Mouse (Mus musculus) bone marrow, adult 2 months (tissue): Measurements from ENCODE around the gene E030018B13Rik.

Experiments
- CTCF ChIP-seq: fragments of 200-500 bp; IDR thresholded peaks from 2 replicates; pipeline ENCODE4 v1.5.1; 2011; ENCODE audit warnings: low read length, control low read depth; ENCODE audit not compliant: control insufficient read depth, insufficient read depth
- POLR2A ChIP-seq: fragments of 200-500 bp; IDR thresholded peaks from 2 replicates; pipeline ENCODE4 v1.6.1; 2011; ENCODE audit warnings: low read depth, mild to moderate bottlenecking, control low read depth, low read length, borderline replicate concordance; ENCODE audit not compliant: control insufficient read depth

- TF ChIP-seq CTCF (no peak), POLR2A (no peak)
These were observed 15.8 kb downstream of the E030018B13Rik start for GRCm38 (mm10) chr7:63932461-63932860.
